Mouse (Mus musculus): Measurements from ENCODE around the gene Mfng.

- TF ChIP-seq POLR2A (IDR thresholded peaks at IDR 0.05; ENCODE audit: borderline replicate concordance, insufficient read depth, low read length) = no peak
- no peak for TF ChIP-seq CTCF (IDR thresholded peaks at IDR 0.05; ENCODE audit: borderline replicate concordance, insufficient read depth, low read depth, low read length)
These were observed 2.9 kb downstream of the Mfng start for GRCm38 (mm10) chr15:78770234-78770982.
